Mouse (Mus musculus) neural tube, embryonic 11.5 days (tissue): ENCODE data around the gene Nxn. TPM values are rescaled to one million over a fixed set of nuclear protein-coding genes. Genes with fewer than 3 reads are reported as not detected.

ENCODE experiments used
- ATAC-seq: fragments of 200-750 bp; cut with Nextera tagmentation; 2 replicates; pipeline ENCODE4 v1.8.0; 2017; ENCODE audit warnings: moderate number of reproducible peaks, mild to moderate bottlenecking, moderate TSS enrichment, moderate library complexity; ENCODE audit not compliant: insufficient read depth, low FRiP score, low TSS enrichment
- DNase-seq: peaks from one replicate; pipeline ENCODE4 v3.0.0-alpha.2; 2015; ENCODE audit warnings: low spot score
- H3K27ac ChIP-seq: fragments of 300-500 bp; sonication (generic); 2 replicates; pipeline ENCODE4 v1.5.1; 2014; ENCODE audit warnings: low read depth, mild to moderate bottlenecking, low read length
- H3K27me3 ChIP-seq: fragments of 300-500 bp; sonication (generic); 2 replicates; pipeline ENCODE4 v1.6.1; 2014; ENCODE audit warnings: mild to moderate bottlenecking, low read length, mixed read lengths; ENCODE audit not compliant: control insufficient read depth, insufficient read depth
- H3K36me3 ChIP-seq: fragments of 300-500 bp; sonication (generic); 2 replicates; pipeline ENCODE4 v1.6.1; 2014; ENCODE audit warnings: mild to moderate bottlenecking, low read length, moderate library complexity, mixed read lengths; ENCODE audit not compliant: control insufficient read depth, insufficient read depth
- H3K4me1 ChIP-seq: fragments of 300-500 bp; sonication (generic); 2 replicates; pipeline ENCODE4 v1.6.1; 2014; ENCODE audit warnings: low read length, mixed read lengths; ENCODE audit not compliant: control insufficient read depth, insufficient read depth
- H3K4me2 ChIP-seq: fragments of 300-500 bp; sonication (generic); 2 replicates; pipeline ENCODE4 v1.6.1; 2014; ENCODE audit warnings: low read depth, mild to moderate bottlenecking, moderate library complexity
- H3K4me3 ChIP-seq: fragments of 300-500 bp; sonication (generic); 2 replicates; pipeline ENCODE4 v1.5.1; 2014; ENCODE audit warnings: low read depth, low read length
- H3K9ac ChIP-seq: fragments of 300-500 bp; sonication (generic); 2 replicates; pipeline ENCODE4 v1.6.1; 2014; ENCODE audit warnings: mild to moderate bottlenecking, low read length
- H3K9me3 ChIP-seq: fragments of 300-500 bp; sonication (generic); 2 replicates; pipeline ENCODE4 v1.6.1; 2016; ENCODE audit warnings: low read length; ENCODE audit not compliant: control insufficient read depth
- WGBS: fragments of 180-500 bp; shearing (Covaris S2); extraction: QIAGEN DNeasy Blood & Tissue Kit; methylation state at CpG from one replicate; pipeline ENCODE4 v1.1.7; 2014; 5-methylcytosine and 5-hydroxymethylcytosine counted together
- polyA plus RNA-seq: library from polyadenylated mRNA; unstranded; fragments of >200 nt; fragmentation: Nextera tagmentation; extraction: Ambion mirVana; gene quantifications from 2 replicates; pipeline ENCODE4 v1.2.1, GENCODE M21; 2014

The Nxn gene
- polyA plus RNA-seq, 1 experiment from 2014 or later: 57.7 TPM

GRCm38 (mm10) chr11:76268001-76268459, 130.9 kb downstream of the Nxn start:
- no peaks in the 10 kb centered on the region for H3K9me3 ChIP-seq
- no peaks in the 10 kb centered on the region for H3K27me3 ChIP-seq
- H3K4me3 ChIP-seq: no peak overlapping the region
- H3K4me1 ChIP-seq: peaks cover 24% of the 10 kb centered on the region
- peaks cover 3% of the 10 kb centered on the region; the same call in 1 of the 2 replicates for H3K36me3 ChIP-seq
- H3K9ac ChIP-seq: peak overlapping the region; percentile 2; the same call in 1 of the 2 replicates
- 44% methylated on average over 5 of the region's 5 CpGs for WGBS
- H3K27ac ChIP-seq: peak overlapping the region; percentile 84
- no peak overlapping the region for H3K4me2 ChIP-seq
- DNase-seq (peak; percentile 49), ATAC-seq (peak; percentile 45)

- no peak for ATAC-seq
- H3K4me3 ChIP-seq: no peak overlapping the region
- peaks cover 29% of the 10 kb centered on the region for H3K4me1 ChIP-seq
- H3K36me3 ChIP-seq: peaks cover 3% of the 10 kb centered on the region; the same call in 1 of the 2 replicates
- H3K27me3 ChIP-seq: no peaks in the 10 kb centered on the region
- H3K9ac ChIP-seq: peak overlapping the region; percentile 2; the same call in 1 of the 2 replicates
- DNase-seq: no peak
- H3K27ac ChIP-seq: peak overlapping the region; percentile 84; the same call in 1 of the 2 replicates
- H3K9me3 ChIP-seq: no peaks in the 10 kb centered on the region
- H3K4me2 ChIP-seq: no peak overlapping the region
- 44% methylated on average over 7 of the region's 7 CpGs for WGBS
Measured at GRCm38 (mm10) chr11:76267550-76267949, 131.4 kb downstream of the Nxn start.

GRCm38 (mm10) chr11:76262611-76263351, 136.2 kb downstream of the Nxn start:
- Histone ChIP-seq H3K27me3 (no peaks in the 10 kb centered on the region), H3K4me1 (peaks cover 41% of the 10 kb centered on the region), H3K4me2 (peak overlapping the region; percentile 19), H3K9me3 (no peaks in the 10 kb centered on the region), H3K27ac (peak overlapping the region; percentile 79), H3K9ac (peak overlapping the region; percentile 55), H3K4me3 (no peak overlapping the region), H3K36me3 (no peaks in the 10 kb centered on the region)
- 7% methylated on average over 19 of the region's 19 CpGs for WGBS
- DNase-seq (peak; percentile 72), ATAC-seq (peak; percentile 61)

GRCm38 (mm10) chr11:76261224-76261623, 137.7 kb downstream of the Nxn start:
- H3K4me2 ChIP-seq: no peak overlapping the region
- H3K9ac ChIP-seq: no peak overlapping the region
- H3K4me3 ChIP-seq: no peak overlapping the region
- H3K9me3 ChIP-seq: no peaks in the 10 kb centered on the region
- ATAC-seq: no peak
- no peaks in the 10 kb centered on the region for H3K27me3 ChIP-seq
- no peaks in the 10 kb centered on the region for H3K36me3 ChIP-seq
- 79% methylated on average over 12 of the region's 12 CpGs for WGBS
- DNase-seq: no peak
- peaks cover 42% of the 10 kb centered on the region for H3K4me1 ChIP-seq
- H3K27ac ChIP-seq: 0 out of 2 replicates have a peak overlapping the region, but pooled peaks have one; percentile 45

GRCm38 (mm10) chr11:76260208-76261050, 138.5 kb downstream of the Nxn start:
- Histone ChIP-seq H3K36me3 (no peaks in the 10 kb centered on the region), H3K27me3 (no peaks in the 10 kb centered on the region), H3K27ac (peak overlapping the region; percentile 45), H3K4me1 (peaks cover 44% of the 10 kb centered on the region), H3K4me3 (no peak overlapping the region), H3K9me3 (no peaks in the 10 kb centered on the region), H3K4me2 (no peak overlapping the region), H3K9ac (no peak overlapping the region)
- 47% methylated on average over 10 of the region's 10 CpGs for WGBS
- DNase-seq (no peak), ATAC-seq (no peak)

- Histone ChIP-seq H3K9ac (no peak overlapping the region), H3K4me1 (peaks cover 40% of the 10 kb centered on the region), H3K27me3 (no peaks in the 10 kb centered on the region), H3K27ac (no peak overlapping the region), H3K4me3 (no peak overlapping the region), H3K36me3 (no peaks in the 10 kb centered on the region), H3K9me3 (no peaks in the 10 kb centered on the region), H3K4me2 (no peak overlapping the region)
- no peak for ATAC-seq
- no peak for DNase-seq
- WGBS: 75% methylated on average over 6 of the region's 6 CpGs
Measured at GRCm38 (mm10) chr11:76258511-76258910, 140.4 kb downstream of the Nxn start.

- Histone ChIP-seq H3K4me3 (no peak overlapping the region), H3K4me2 (no peak overlapping the region), H3K27ac (no peak overlapping the region), H3K27me3 (no peaks in the 10 kb centered on the region), H3K4me1 (peaks cover 30% of the 10 kb centered on the region), H3K36me3 (no peaks in the 10 kb centered on the region), H3K9me3 (no peaks in the 10 kb centered on the region), H3K9ac (no peak overlapping the region)
- no peak for DNase-seq
- ATAC-seq: no peak
- WGBS: 67% methylated on average over 4 of the region's 4 CpGs
Measured at GRCm38 (mm10) chr11:76257386-76257785, 141.6 kb downstream of the Nxn start.

GRCm38 (mm10) chr11:76256129-76256528, 142.8 kb downstream of the Nxn start:
- H3K4me2 ChIP-seq: no peak overlapping the region
- H3K27ac ChIP-seq: no peak overlapping the region; the same call in 1 of the 2 replicates
- no peaks in the 10 kb centered on the region for H3K27me3 ChIP-seq
- no peak for ATAC-seq
- no peak overlapping the region for H3K4me3 ChIP-seq
- no peaks in the 10 kb centered on the region for H3K36me3 ChIP-seq
- peaks cover 23% of the 10 kb centered on the region for H3K4me1 ChIP-seq
- DNase-seq: no peak
- H3K9ac ChIP-seq: no peak overlapping the region
- WGBS: 28% methylated on average over 5 of the region's 5 CpGs
- no peaks in the 10 kb centered on the region for H3K9me3 ChIP-seq
